Mouse (Mus musculus) forebrain, embryonic 10.5 days (tissue): ENCODE measurements around the gene Pigw. TPM values are rescaled to one million over a fixed set of nuclear protein-coding genes. Genes with fewer than 3 reads are reported as not detected.
"Not testable (repeated sequence)": the region's sequence is repeated elsewhere in the genome, so short reads cannot be mapped to it uniquely, and the experiment has no call there.

Experiments used
- DNase-seq: peaks from one replicate; pipeline ENCODE4 v3.0.0-alpha.2; 2017; ENCODE audit warnings: low spot score; ENCODE audit errors: extremely low spot score
- H3K27ac ChIP-seq: fragments of 300-500 bp; sonication (generic); 2 replicates; pipeline ENCODE4 v1.5.1; 2016; ENCODE audit warnings: mild to moderate bottlenecking
- H3K27me3 ChIP-seq: fragments of 300-500 bp; sonication (generic); 2 replicates; pipeline ENCODE4 v1.6.1; 2016; ENCODE audit warnings: mild to moderate bottlenecking; ENCODE audit not compliant: poor library complexity, severe bottlenecking
- H3K36me3 ChIP-seq: fragments of 300-500 bp; sonication (generic); replicated peaks from 2 replicates; pipeline ENCODE4 v1.6.1; 2016; ENCODE audit warnings: mild to moderate bottlenecking, moderate library complexity
- H3K4me1 ChIP-seq: fragments of 300-500 bp; sonication (generic); 2 replicates; pipeline ENCODE4 v1.6.1; 2016
- H3K4me3 ChIP-seq: fragments of 300-500 bp; sonication (generic); 2 replicates; pipeline ENCODE4 v1.5.1; 2016; ENCODE audit warnings: mild to moderate bottlenecking, moderate library complexity
- H3K9me3 ChIP-seq: fragments of 300-500 bp; sonication (generic); 2 replicates; pipeline ENCODE4 v1.6.1; 2016; ENCODE audit warnings: mild to moderate bottlenecking, moderate library complexity
- WGBS: fragments of 180-500 bp; shearing (Covaris S2); methylation state at CpG from one replicate; pipeline ENCODE4 v1.1.7; 2016; 5-methylcytosine and 5-hydroxymethylcytosine counted together
- polyA plus RNA-seq: library from polyadenylated mRNA; unstranded; fragments of >200 nt; fragmentation: Nextera tagmentation; extraction: Ambion mirVana; gene quantifications from 2 replicates; pipeline ENCODE4 v1.2.1, GENCODE M21; 2016

Pigw gene
- polyA plus RNA-seq, 1 experiment from 2014 or later = 3.5 TPM

- Histone ChIP-seq H3K27me3 (no peaks in the 10 kb centered on the region), H3K36me3 (peaks cover 12% of the 10 kb centered on the region), H3K9me3 (no peaks in the 10 kb centered on the region), H3K4me3 (peak overlapping the region; percentile 80), H3K27ac (peak overlapping the region; percentile 99), H3K4me1 (peaks cover 35% of the 10 kb centered on the region)
- no peak for DNase-seq
- 85% methylated on average over 4 of the region's 4 CpGs for WGBS
Measured at GRCm38 (mm10) chr11:84871548-84872069, 8.5 kb downstream of the Pigw start.

GRCm38 (mm10) chr11:84871046-84871445 is 9.0 kb downstream of the Pigw start:
- H3K36me3 ChIP-seq = peaks cover 7% of the 10 kb centered on the region
- peak overlapping the region; percentile 80 for H3K4me3 ChIP-seq
- under 1% methylated on average over 10 of the region's 10 CpGs for WGBS
- H3K27ac ChIP-seq = peak overlapping the region; percentile 99
- H3K4me1 ChIP-seq = peaks cover 35% of the 10 kb centered on the region
- no peak for DNase-seq
- no peaks in the 10 kb centered on the region for H3K27me3 ChIP-seq
- no peaks in the 10 kb centered on the region for H3K9me3 ChIP-seq

- DNase-seq = peak; percentile 90
- Histone ChIP-seq H3K4me3 (peak within 1 kb of the TSS; percentile 80), H3K27ac (peak within 1 kb of the TSS; percentile 99), H3K27me3 (no peaks in the 10 kb centered on the region), H3K9me3 (no peaks in the 10 kb centered on the region), H3K4me1 (peaks cover 35% of the 10 kb centered on the region), H3K36me3 (peaks cover 4% of the 10 kb centered on the region; the same call in 1 of the 2 replicates)
- WGBS = under 1% methylated on average over 55 of the region's 62 CpGs
Measured at GRCm38 (mm10) chr11:84870337-84871043, 9.6 kb downstream of the Pigw start, which contains the start of gene Ggnbp2. TSS of gene Ggnbp2 (minus strand) at chr11:84870817.

GRCm38 (mm10) chr11:84869537-84870232 is 10.4 kb downstream of the Pigw start:
- H3K27me3 ChIP-seq = no peaks in the 10 kb centered on the region
- no peaks in the 10 kb centered on the region for H3K9me3 ChIP-seq
- WGBS = under 1% methylated on average over 54 of the region's 61 CpGs
- DNase-seq = peak; percentile 96
- H3K4me1 ChIP-seq = peaks cover 35% of the 10 kb centered on the region
- peaks cover 4% of the 10 kb centered on the region; the same call in 1 of the 2 replicates for H3K36me3 ChIP-seq
- H3K27ac ChIP-seq = peak overlapping the region; percentile 99
- H3K4me3 ChIP-seq = peak overlapping the region; percentile 80

GRCm38 (mm10) chr11:84868786-84869259 is 11.3 kb downstream of the Pigw start:
- Histone ChIP-seq H3K4me1 (peaks cover 35% of the 10 kb centered on the region), H3K27me3 (no peaks in the 10 kb centered on the region), H3K4me3 (peak overlapping the region; percentile 80), H3K27ac (peak overlapping the region; percentile 99), H3K9me3 (no peaks in the 10 kb centered on the region), H3K36me3 (peaks cover 4% of the 10 kb centered on the region; the same call in 1 of the 2 replicates)
- DNase-seq = no peak
- 28% methylated on average over 7 of the region's 7 CpGs for WGBS

GRCm38 (mm10) chr11:84867586-84867985 is 12.5 kb downstream of the Pigw start:
- no peak for DNase-seq
- H3K4me3 ChIP-seq = peak overlapping the region; percentile 14; the same call in 1 of the 2 replicates
- peaks cover 4% of the 10 kb centered on the region; the same call in 1 of the 2 replicates for H3K36me3 ChIP-seq
- H3K27ac ChIP-seq = no peak overlapping the region
- WGBS = 94% methylated on average over 2 of the region's 2 CpGs
- H3K27me3 ChIP-seq = no peaks in the 10 kb centered on the region
- H3K9me3 ChIP-seq = no peaks in the 10 kb centered on the region
- H3K4me1 ChIP-seq = peaks cover 35% of the 10 kb centered on the region

DNA sequence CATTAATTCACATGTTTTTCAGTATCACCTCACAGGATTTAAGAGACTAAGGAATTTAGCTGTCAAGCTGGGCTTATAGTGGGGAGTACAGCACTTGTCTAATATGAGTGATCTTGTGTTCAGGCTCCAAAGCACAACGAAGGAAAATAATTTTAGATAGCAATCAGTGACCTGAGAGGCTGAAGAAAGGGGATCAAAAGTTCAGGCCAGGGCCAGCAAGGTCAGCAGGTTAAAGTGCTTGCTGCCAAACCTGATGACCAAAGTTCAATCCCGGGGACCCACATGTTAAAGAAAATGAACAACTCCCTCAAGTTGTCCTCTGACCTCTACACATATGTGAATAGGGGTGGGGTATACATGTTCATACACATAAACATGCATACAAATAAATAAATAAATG is 14.8 kb downstream of the Pigw start:
- DNase-seq = no peak
- peaks cover 25% of the 10 kb centered on the region for H3K36me3 ChIP-seq
- no peaks in the 10 kb centered on the region for H3K9me3 ChIP-seq
- no peak overlapping the region for H3K4me3 ChIP-seq
- peaks cover 27% of the 10 kb centered on the region for H3K4me1 ChIP-seq
- no peaks in the 10 kb centered on the region for H3K27me3 ChIP-seq
- WGBS = 78% methylated on average over 2 of the region's 2 CpGs
- H3K27ac ChIP-seq = no peak overlapping the region

DNA sequence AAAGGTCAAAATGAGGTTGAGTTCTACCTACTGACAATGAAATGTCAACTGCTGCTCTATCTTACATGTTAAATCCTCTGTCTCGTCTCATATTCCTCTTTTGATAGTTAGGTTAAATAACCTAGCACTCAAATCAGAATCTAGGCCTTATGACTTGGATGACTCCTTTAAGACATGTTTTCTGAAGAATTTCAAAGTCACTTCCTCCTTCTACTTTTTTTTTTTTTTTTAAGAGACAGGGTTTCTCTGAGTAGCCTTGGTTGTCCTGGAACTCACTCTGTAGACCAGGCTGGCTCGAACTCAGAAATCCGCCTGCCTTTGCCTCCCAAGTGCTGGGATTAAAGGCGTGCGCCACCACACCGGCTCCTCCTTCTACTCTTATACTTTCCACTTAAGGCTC is 24.8 kb downstream of the Pigw start:
- Histone ChIP-seq H3K27ac (no peak overlapping the region), H3K4me1 (no peaks in the 10 kb centered on the region), H3K4me3 (no peak overlapping the region), H3K36me3 (peaks cover 91% of the 10 kb centered on the region), H3K27me3 (no peaks in the 10 kb centered on the region), H3K9me3 (no peaks in the 10 kb centered on the region)
- DNase-seq = no peak
- 94% methylated on average over 6 of the region's 6 CpGs for WGBS

GRCm38 (mm10) chr11:84847475-84848090 is 32.5 kb downstream of the Pigw start:
- Histone ChIP-seq H3K4me1 (no peaks in the 10 kb centered on the region), H3K4me3 (no peak overlapping the region), H3K27ac (no peak overlapping the region), H3K9me3 (no peaks in the 10 kb centered on the region), H3K36me3 (peaks cover 85% of the 10 kb centered on the region), H3K27me3 (no peaks in the 10 kb centered on the region)
- WGBS = 89% methylated on average over 7 of the region's 7 CpGs
- no peak for DNase-seq

DNA sequence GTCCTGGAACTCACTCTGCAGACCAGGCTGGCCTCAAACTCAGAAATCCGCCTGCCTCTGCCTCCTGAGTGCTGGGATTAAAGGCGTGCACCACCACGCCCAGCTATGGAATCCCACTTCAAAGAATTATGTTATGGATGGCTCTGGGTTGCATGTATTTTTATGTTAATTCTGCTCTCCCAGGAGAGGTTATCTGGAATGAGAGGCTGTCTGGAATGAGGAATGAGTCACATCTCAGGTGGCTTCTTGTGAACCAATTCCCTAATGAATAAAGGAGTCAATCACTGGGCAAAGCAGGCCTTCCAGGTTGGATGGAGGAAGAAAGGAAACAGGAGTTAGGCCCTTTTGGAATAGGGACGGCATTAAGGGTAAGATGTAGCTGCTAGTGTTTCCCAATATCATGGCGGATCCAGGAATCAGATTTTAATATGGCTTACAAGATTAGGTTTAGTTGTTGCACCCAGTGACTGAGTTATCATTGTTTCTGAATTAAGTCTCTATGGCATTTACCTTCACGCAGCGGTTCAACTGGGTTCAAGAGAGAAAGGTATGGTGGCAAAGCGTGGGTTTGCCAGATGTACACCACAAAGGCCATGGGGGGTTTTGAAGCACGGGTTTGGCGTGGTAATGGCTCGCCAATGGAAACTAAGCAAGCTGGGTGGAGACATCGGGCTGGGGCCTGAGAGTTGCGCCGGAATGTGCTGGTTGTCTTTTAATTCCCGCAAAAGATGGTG is 33.2 kb downstream of the Pigw start:
- Histone ChIP-seq H3K9me3 (no peaks in the 10 kb centered on the region), H3K27ac (no peak overlapping the region), H3K4me3 (no peak overlapping the region), H3K36me3 (peaks cover 85% of the 10 kb centered on the region), H3K4me1 (no peaks in the 10 kb centered on the region), H3K27me3 (no peaks in the 10 kb centered on the region)
- DNase-seq = no peak
- WGBS = 95% methylated on average over 15 of the region's 15 CpGs

DNA sequence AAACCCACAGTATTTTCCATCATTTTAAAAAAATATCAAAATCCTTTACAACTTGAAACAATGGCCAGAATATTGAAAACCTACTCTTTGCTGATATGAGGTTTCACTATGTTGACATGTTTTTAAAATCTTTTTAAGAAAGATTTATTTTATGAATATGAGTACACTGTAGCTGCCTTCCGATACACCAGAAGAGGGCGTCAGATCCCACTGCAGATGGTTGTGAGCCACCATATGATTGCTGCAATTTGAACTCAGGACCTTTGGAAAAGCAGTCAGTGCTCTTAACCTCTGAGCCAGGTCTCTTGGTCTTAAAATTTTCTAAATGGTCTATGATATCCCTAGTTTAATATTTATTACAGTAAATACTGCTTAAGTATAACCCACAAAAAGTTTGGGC is 40.8 kb downstream of the Pigw start:
- H3K27ac ChIP-seq = no peak overlapping the region
- H3K36me3 ChIP-seq = peaks cover 97% of the 10 kb centered on the region
- no peaks in the 10 kb centered on the region for H3K4me1 ChIP-seq
- no peaks in the 10 kb centered on the region for H3K9me3 ChIP-seq
- H3K27me3 ChIP-seq = no peaks in the 10 kb centered on the region
- DNase-seq = no peak
- no peak overlapping the region for H3K4me3 ChIP-seq
- WGBS = 89% methylated on average over 2 of the region's 2 CpGs

- Histone ChIP-seq H3K27ac (peak overlapping the region; percentile 83; the same call in 1 of the 2 replicates), H3K4me1 (peaks cover 22% of the 10 kb centered on the region), H3K36me3 (peaks cover 49% of the 10 kb centered on the region), H3K4me3 (peak overlapping the region; percentile 86)
- H3K27me3 ChIP-seq, H3K9me3 ChIP-seq, DNase-seq: not testable (repeated sequence)
- 84% methylated on average over 11 of the region's 11 CpGs for WGBS
Measured at GRCm38 (mm10) chr11:84829495-84829894, 50.6 kb downstream of the Pigw start.
